Mouse (Mus musculus) embryonic facial prominence, embryonic 14.5 days (tissue): ENCODE measurements around the gene Krtap10-10. TPM values are rescaled to one million over a fixed set of nuclear protein-coding genes. Genes with fewer than 3 reads are reported as not detected.

ENCODE experiments used
- ATAC-seq: fragments of 200-750 bp; cut with Nextera tagmentation; 2 replicates; pipeline ENCODE4 v1.8.0; 2017; ENCODE audit warnings: low read depth, moderate number of reproducible peaks, moderate TSS enrichment
- DNase-seq: peaks from one replicate; pipeline ENCODE4 v3.0.0-alpha.2; 2015; ENCODE audit warnings: low spot score
- H3K27ac ChIP-seq: fragments of 300-500 bp; sonication (generic); replicated peaks from 2 replicates; pipeline ENCODE4 v1.5.1; 2014; ENCODE audit warnings: low read depth, mild to moderate bottlenecking, low read length, moderate library complexity
- H3K27me3 ChIP-seq: fragments of 300-500 bp; sonication (generic); replicated peaks from 2 replicates; pipeline ENCODE4 v1.6.1; 2014; ENCODE audit warnings: low read length; ENCODE audit not compliant: control insufficient read depth, insufficient read depth
- H3K36me3 ChIP-seq: fragments of 300-500 bp; sonication (generic); 2 replicates; pipeline ENCODE4 v1.6.1; 2014; ENCODE audit warnings: low read length, mixed read lengths; ENCODE audit not compliant: control insufficient read depth, insufficient read depth
- H3K4me1 ChIP-seq: fragments of 300-500 bp; sonication (generic); 2 replicates; pipeline ENCODE4 v1.6.1; 2014; ENCODE audit warnings: antibody characterized with exemption, low read length; ENCODE audit not compliant: control insufficient read depth, insufficient read depth
- H3K4me2 ChIP-seq: fragments of 300-500 bp; sonication (generic); 2 replicates; pipeline ENCODE4 v1.6.1; 2014; ENCODE audit warnings: low read depth, mild to moderate bottlenecking, low read length, moderate library complexity, mixed read lengths
- H3K4me3 ChIP-seq: fragments of 300-500 bp; sonication (generic); 2 replicates; pipeline ENCODE4 v1.5.1; 2014; ENCODE audit warnings: low read depth, mild to moderate bottlenecking, low read length
- H3K9ac ChIP-seq: fragments of 300-500 bp; sonication (generic); 2 replicates; pipeline ENCODE4 v1.6.1; 2014; ENCODE audit warnings: low read depth, mild to moderate bottlenecking, low read length, moderate library complexity, mixed read lengths
- H3K9me3 ChIP-seq: fragments of 300-500 bp; sonication (generic); 2 replicates; pipeline ENCODE4 v1.6.1; 2016; ENCODE audit warnings: low read length; ENCODE audit not compliant: control insufficient read depth
- WGBS: fragments of 180-500 bp; shearing (Covaris S2); extraction: QIAGEN DNeasy Blood & Tissue Kit; methylation state at CpG from one replicate; pipeline ENCODE4 v1.1.7; 2014; 5-methylcytosine and 5-hydroxymethylcytosine counted together
- polyA plus RNA-seq: library from polyadenylated mRNA; unstranded; fragments of >200 nt; fragmentation: Nextera tagmentation; extraction: Ambion mirVana; gene quantifications from 2 replicates; pipeline ENCODE4 v1.2.1, GENCODE M21; 2014

Krtap10-10 gene
- polyA plus RNA-seq, 1 experiment from 2014 or later: not detected

DNA sequence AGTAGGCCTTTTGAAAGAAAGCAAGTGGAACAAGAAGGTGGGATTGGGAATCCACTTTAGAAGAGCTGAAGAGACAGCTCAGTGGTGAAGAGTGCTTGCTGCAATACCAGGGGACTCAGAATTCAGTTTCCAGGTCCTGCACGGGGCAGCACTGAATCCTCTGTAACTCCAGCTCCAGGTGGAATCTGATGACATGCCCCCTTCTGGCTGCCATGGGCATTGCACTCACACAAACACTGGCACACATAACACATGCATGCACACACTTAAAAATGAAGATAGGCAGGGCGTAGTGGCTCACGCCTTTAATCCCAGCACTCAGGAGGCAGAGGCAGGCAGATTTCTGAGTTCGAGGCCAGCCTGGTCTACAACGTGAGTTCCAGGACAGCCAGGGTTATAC is 46.8 kb downstream of the Krtap10-10 start:
- ATAC-seq: no peak
- Histone ChIP-seq H3K4me1 (no peaks in the 10 kb centered on the region), H3K9me3 (no peaks in the 10 kb centered on the region), H3K4me3 (no peak overlapping the region), H3K27me3 (no peaks in the 10 kb centered on the region), H3K27ac (no peak overlapping the region), H3K36me3 (no peaks in the 10 kb centered on the region), H3K9ac (no peak overlapping the region), H3K4me2 (no peak overlapping the region)
- WGBS: 87% methylated on average over 5 of the region's 5 CpGs
- no peak for DNase-seq

- H3K9me3 ChIP-seq: no peaks in the 10 kb centered on the region
- no peak overlapping the region for H3K4me2 ChIP-seq
- no peak overlapping the region for H3K27ac ChIP-seq
- ATAC-seq (no peak), DNase-seq (no peak)
- H3K9ac ChIP-seq: no peak overlapping the region; the same call in 1 of the 2 replicates
- no peaks in the 10 kb centered on the region for H3K27me3 ChIP-seq
- H3K36me3 ChIP-seq: no peaks in the 10 kb centered on the region
- H3K4me3 ChIP-seq: no peak overlapping the region
- H3K4me1 ChIP-seq: no peaks in the 10 kb centered on the region
- WGBS: 57% methylated on average over 12 of the region's 12 CpGs
Observed at GRCm38 (mm10) chr10:77886007-77886747, 50.4 kb downstream of the Krtap10-10 start.

Other genes with a start within 250 kb of the Krtap10-10 start
- 261 and 281 TPM in 2 replicates for gene Sumo3, start 229.8 kb upstream of the Krtap10-10 start, polyA plus RNA-seq
- 4.1 and 7.4 TPM in 2 replicates for gene Gm49325, start 229.8 kb upstream of the Krtap10-10 start, polyA plus RNA-seq
- gene Ube2g2, start 213.7 kb upstream of the Krtap10-10 start, polyA plus RNA-seq: 66.1 and 69.5 TPM in 2 replicates
- gene Tspear, start 149.4 kb upstream of the Krtap10-10 start, polyA plus RNA-seq: 1.0 and 1.3 TPM in 2 replicates
- gene Gm19402, start 145.2 kb upstream of the Krtap10-10 start, polyA plus RNA-seq: not detected in 2 replicates
- gene Gm9508, start 138.7 kb upstream of the Krtap10-10 start, polyA plus RNA-seq: not detected in 2 replicates
- gene Gm10272, start 129.3 kb upstream of the Krtap10-10 start, polyA plus RNA-seq: not detected in 2 replicates
- gene Gm10024, start 124.5 kb upstream of the Krtap10-10 start, polyA plus RNA-seq: 0.57 TPM in 1 of 2 replicates, not detected in the other
- not detected in 2 replicates for gene Gm10142, start 120.1 kb upstream of the Krtap10-10 start, polyA plus RNA-seq
- not detected in 2 replicates for gene Krtap12-1, start 115.3 kb upstream of the Krtap10-10 start, polyA plus RNA-seq
- not detected in 2 replicates for gene Gm10100, start 109.5 kb upstream of the Krtap10-10 start, polyA plus RNA-seq
- not detected in 2 replicates for gene Gm18596, start 93.3 kb upstream of the Krtap10-10 start, polyA plus RNA-seq
- not detected in 2 replicates for gene Gm9736, start 84.6 kb upstream of the Krtap10-10 start, polyA plus RNA-seq
- not detected in 2 replicates for gene Gm3233, start 76.3 kb upstream of the Krtap10-10 start, polyA plus RNA-seq
- not detected in 2 replicates for gene Gm3238, start 64.6 kb upstream of the Krtap10-10 start, polyA plus RNA-seq
- gene Gm7138, start 59.0 kb upstream of the Krtap10-10 start, polyA plus RNA-seq: not detected in 2 replicates
- gene Gm3250, start 53.4 kb upstream of the Krtap10-10 start, polyA plus RNA-seq: not detected in 2 replicates
- not detected in 2 replicates for gene Gm7137, start 47.7 kb upstream of the Krtap10-10 start, polyA plus RNA-seq
- not detected in 2 replicates for gene Gm9639, start 40.9 kb upstream of the Krtap10-10 start, polyA plus RNA-seq
- gene Gm19668, start 36.8 kb upstream of the Krtap10-10 start, polyA plus RNA-seq: not detected in 2 replicates
- not detected in 2 replicates for gene Gm9507, start 24.1 kb upstream of the Krtap10-10 start, polyA plus RNA-seq
- not detected in 2 replicates for gene Gm2696, start 21.3 kb upstream of the Krtap10-10 start, polyA plus RNA-seq
- gene Krtap10-4, start 8.9 kb upstream of the Krtap10-10 start, polyA plus RNA-seq: not detected in 2 replicates
- gene Gm36176, start 10.9 kb downstream of the Krtap10-10 start, polyA plus RNA-seq: not detected in 2 replicates
- gene Gm10318, start 16.9 kb downstream of the Krtap10-10 start, polyA plus RNA-seq: 0.33 TPM in 1 of 2 replicates, not detected in the other
- 0.28 TPM in 1 of 2 replicates, not detected in the other for gene Gm3285, start 26.0 kb downstream of the Krtap10-10 start, polyA plus RNA-seq
- gene Lrrc3, start 66.6 kb downstream of the Krtap10-10 start, polyA plus RNA-seq: 3.7 and 4.2 TPM in 2 replicates
- gene Trpm2, start 134.6 kb downstream of the Krtap10-10 start, polyA plus RNA-seq: 0.41 and 1.4 TPM in 2 replicates
- gene 1810043G02Rik, start 142.6 kb downstream of the Krtap10-10 start, polyA plus RNA-seq: 27.5 and 29.1 TPM in 2 replicates
- 87.0 and 114 TPM in 2 replicates for gene Pfkl, start 174.1 kb downstream of the Krtap10-10 start, polyA plus RNA-seq
- gene Dnmt3l, start 206.0 kb downstream of the Krtap10-10 start, polyA plus RNA-seq: 0.25 TPM in 1 of 2 replicates, not detected in the other
- gene Aire, start 207.7 kb downstream of the Krtap10-10 start, polyA plus RNA-seq: 0.24 TPM in 1 of 2 replicates, not detected in the other
- gene Icosl, start 233.4 kb downstream of the Krtap10-10 start, polyA plus RNA-seq: 4.9 and 5.5 TPM in 2 replicates